Mouse (Mus musculus) cerebellum, postnatal 25 days (tissue): ENCODE results near the gene Pdlim7.

Experiments
- DNase-seq, 2 experiments: peaks; one replicate each; pipeline ENCODE4 v3.0.0; 2021; ENCODE audit warnings: mixed read lengths in 2 of 2

The Pdlim7 gene

DNA sequence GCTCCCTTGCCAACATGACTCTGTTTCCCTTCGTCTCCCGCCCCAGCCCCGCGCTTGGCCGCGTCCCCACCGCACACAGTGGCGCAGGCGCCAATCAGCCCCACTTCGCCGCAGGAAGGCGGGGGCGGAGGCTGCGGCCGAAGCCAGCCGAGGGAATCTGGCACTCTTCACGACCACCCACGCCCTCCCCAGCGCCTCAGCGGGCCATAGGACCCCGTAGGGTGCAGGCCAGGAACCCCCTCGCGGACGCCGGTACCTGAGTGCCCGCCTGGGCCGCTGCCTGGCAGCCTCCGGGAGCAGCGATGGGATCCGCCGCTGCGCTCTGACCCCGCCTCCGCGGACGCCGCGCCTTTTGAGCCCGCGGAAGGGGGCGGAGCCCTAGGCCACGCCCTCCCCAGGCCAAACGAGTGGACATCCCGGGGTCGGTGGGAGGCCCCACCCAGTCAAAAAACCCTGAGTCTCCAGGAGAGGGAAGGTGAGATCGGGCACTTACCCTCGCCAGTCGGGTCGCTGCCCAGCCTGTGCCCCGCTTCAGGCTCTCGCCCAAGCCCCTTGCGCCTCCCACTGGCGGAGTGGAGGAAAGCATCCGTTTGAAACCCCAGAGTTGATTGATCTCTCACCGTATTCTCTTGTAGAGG is at the start of gene Pdlim7:
TSS of gene Pdlim7 (minus strand) at position 566 of the 638 bp plus-strand sequence.
- peak; percentile 92 to 94 for DNase-seq

GRCm38 (mm10) chr13:55557499-55557898 is 44.0 kb upstream of the Pdlim7 start:
- no peak for DNase-seq

GRCm38 (mm10) chr13:55555921-55556320 is 42.4 kb upstream of the Pdlim7 start:
- no peak for DNase-seq

GRCm38 (mm10) chr13:55549061-55549460 is 35.6 kb upstream of the Pdlim7 start:
- DNase-seq = no peak

GRCm38 (mm10) chr13:55548426-55548825 is 35.0 kb upstream of the Pdlim7 start:
- DNase-seq = no peak

DNA sequence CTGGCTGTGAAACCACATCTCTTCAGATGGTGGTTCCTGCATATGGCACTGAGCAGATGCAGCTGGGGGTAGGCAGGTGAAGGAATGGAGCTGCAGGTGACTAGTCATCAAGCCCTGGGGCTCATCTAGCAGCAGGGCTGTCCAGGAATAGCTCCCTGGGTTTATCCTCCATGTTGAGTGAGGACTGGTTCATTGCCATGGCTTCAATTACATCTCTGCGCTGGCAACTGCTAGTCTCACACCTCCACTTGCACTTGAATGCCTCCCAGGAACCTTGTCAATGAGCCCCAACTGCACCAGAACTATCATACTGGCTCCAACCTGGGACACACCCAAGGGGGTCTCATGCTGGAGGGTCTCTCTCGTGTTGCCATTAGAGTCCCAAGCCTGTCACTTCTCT is 34.4 kb upstream of the Pdlim7 start:
- no peak for DNase-seq

GRCm38 (mm10) chr13:55544792-55545191 is 31.3 kb upstream of the Pdlim7 start:
- no peak for DNase-seq

GRCm38 (mm10) chr13:55543447-55543846 is 30.0 kb upstream of the Pdlim7 start:
- no peak for DNase-seq

DNA sequence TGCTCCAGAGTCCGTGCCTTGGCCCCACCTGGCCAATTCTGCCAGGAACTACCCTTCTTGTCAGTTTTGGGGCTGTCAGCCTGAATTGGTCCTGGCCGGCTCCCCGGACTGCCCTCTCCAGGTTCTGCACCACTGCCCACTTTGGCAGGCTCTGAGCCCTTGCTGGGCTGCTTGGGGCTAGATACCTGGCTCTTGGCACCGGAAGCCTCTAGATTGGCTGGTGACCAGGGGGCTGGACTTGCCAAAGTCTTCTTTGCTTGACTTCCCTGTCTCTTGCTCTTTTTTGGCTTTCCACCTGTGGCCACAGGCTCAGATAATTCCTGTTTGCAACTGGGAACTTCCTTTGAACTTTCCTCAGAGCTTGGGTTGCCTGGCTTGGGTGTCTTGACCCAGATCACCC is 29.4 kb upstream of the Pdlim7 start:
- peak; percentile 27 to 58 for DNase-seq

GRCm38 (mm10) chr13:55540933-55541332 is 27.5 kb upstream of the Pdlim7 start:
- peak in 1 of 2 experiments; percentile 61 for DNase-seq

- DNase-seq = peak; percentile 99 to 100
Measured at GRCm38 (mm10) chr13:55536194-55537175, 23.0 kb upstream of the Pdlim7 start, which contains the start of gene Ddx41. Ddx41 (minus strand) TSS chr13:55536658.

- peak in 1 of 2 experiments; percentile 46 for DNase-seq
Measured at GRCm38 (mm10) chr13:55535796-55536193, 22.3 kb upstream of the Pdlim7 start.

DNA sequence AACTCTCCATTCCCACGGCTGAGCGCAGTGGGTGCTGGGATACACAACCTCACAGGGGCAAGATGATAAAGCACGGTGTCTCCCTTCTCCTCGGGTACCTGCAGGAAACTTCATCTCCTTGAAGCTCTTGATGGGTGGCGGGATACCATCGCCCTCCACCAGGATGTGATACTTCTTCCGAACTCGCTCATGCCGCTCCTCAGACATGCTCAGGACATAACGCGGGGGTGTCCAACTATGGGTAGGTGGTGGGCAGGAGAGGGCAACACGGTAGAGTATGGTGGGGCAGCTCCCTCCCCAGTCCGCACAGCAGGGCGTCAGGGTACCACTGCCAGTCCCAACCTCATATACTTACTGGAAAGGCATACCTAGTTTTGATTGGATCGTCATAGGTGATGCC is 21.7 kb upstream of the Pdlim7 start:
- DNase-seq = peak in 1 of 2 experiments; percentile 11

- peak in 1 of 2 experiments; percentile 2 for DNase-seq
Measured at GRCm38 (mm10) chr13:55529198-55529915, 15.9 kb upstream of the Pdlim7 start, which contains the start of gene Dok3. Dok3 (minus strand) TSS chr13:55529296.

DNA sequence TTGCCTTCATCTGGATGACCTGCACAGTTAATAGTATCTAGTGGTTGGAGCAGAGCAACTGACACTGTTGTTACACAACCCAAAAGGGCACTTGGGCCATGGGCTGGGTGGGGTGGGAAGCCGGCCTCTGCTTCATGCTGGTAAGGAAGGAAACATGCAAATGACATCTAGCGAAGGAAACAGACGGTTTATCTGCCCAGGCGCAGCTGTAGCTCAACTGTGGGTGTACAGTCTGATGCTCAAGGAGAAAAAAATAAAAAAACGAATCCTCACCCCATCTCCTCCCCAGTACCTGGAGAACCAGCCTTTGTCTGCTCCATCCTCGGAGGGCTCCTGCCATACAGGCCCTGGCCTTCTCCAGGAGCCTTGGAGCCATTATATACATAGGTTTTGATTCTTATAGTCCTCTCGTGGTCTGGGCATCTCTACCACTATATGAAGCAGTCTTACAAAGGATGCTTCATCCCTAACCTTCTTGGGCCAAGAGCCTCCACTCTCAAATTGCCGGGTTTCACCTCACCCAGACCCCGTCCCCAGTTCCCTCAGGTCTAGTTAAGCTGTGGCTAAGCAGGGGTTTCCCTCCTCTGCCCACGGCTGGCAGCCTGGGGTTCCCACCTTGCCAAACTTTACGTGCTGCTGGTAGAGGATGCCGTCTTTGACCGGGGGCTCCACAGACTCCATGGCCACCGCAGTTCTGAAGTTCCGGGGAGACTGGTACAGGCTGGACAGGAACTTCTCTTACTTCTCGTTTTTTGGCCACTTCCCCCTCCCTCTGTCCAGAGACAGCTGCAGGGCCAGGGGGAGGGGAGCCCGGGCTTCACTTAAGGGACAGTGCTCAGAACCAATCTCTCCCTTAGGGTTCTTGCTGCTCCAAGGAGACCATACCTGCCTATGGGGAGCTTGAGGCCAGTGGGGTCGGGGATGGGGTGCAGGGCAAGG is 14.6 kb upstream of the Pdlim7 start:
- peak in 1 of 2 experiments; percentile 4 for DNase-seq

GRCm38 (mm10) chr13:55527212-55527611 is 13.7 kb upstream of the Pdlim7 start:
- no peak for DNase-seq

DNA sequence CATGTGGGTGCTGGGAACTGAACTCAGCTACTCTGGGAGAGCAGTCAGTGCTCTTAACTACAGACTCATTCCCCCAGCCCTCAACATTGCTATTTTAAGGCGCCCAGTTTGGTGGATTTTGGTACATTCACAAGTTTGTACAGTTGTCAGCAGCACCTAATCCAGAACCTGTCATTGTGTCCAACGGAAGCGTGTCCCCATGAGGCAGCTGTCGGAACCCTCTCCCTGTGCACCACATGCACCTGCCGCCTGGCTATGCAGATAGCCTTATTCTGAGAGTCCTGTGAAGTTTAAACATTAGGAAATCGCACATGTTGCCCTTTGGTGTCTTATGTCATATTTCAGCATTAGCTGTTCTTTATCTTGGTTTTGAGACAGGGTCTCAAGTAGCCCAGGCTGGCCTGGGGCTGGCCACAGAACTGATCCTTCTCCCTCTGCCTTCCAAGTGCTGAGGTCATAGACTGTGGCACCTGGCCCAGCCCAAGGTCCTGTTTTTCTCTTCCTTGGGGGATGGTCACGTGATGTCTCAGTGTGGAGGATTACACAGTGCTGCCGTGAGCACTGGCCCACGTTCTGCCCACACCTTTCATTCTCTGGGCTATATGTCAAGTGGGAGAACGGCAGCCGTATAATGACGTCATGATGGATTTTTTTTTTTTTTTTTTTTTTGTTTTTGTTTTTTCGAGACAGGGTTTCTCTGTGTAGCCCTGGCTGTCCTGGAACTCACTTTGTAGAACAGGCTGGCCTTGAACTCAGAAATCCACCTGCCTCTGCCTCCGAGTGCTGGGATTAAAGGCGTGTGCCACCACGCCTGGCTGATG is 12.5 kb upstream of the Pdlim7 start:
- DNase-seq = no peak

- no peak for DNase-seq
Measured at GRCm38 (mm10) chr13:55523951-55524600, 10.6 kb upstream of the Pdlim7 start.

DNA sequence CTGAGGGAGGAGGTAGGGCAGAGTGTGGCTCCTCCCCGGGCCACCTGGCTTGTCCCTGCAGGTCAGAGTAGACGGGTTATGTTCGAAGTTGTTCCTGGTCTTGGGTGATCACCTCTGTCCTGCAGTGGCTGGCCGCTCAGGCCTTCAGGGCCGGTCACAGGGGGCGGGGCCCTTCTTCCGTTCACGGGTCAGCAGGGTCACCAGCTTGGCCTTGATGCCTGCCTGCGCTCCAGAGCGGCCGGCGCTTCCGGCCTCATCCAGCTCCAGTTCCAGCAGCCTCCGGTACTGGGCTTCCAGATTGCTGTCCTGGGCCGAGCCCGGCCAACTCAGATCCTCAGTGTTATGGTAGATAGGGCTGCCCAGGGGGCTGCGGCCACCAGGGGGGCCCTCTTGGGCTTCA is 9.8 kb upstream of the Pdlim7 start:
- no peak for DNase-seq

GRCm38 (mm10) chr13:55522730-55523129 is 9.3 kb upstream of the Pdlim7 start:
- DNase-seq = no peak
